Mouse (Mus musculus) liver, embryonic 13.5 days (tissue): Measurements from ENCODE around the gene Plxdc1. TPM values are rescaled to one million over a fixed set of nuclear protein-coding genes. Genes with fewer than 3 reads are reported as not detected.

Source experiments
- ATAC-seq: fragments of 200-750 bp; cut with Nextera tagmentation; 2 replicates; pipeline ENCODE4 v1.8.0; 2017; ENCODE audit warnings: low read depth, mild to moderate bottlenecking, moderate number of reproducible peaks, moderate library complexity
- DNase-seq: peaks from one replicate; pipeline ENCODE4 v3.0.0; 2022
- H3K27ac ChIP-seq: fragments of 300-500 bp; sonication (generic); 2 replicates; pipeline ENCODE4 v1.5.1; 2015; ENCODE audit warnings: moderate library complexity, mild to moderate bottlenecking, inconsistent platforms
- H3K27me3 ChIP-seq: fragments of 300-500 bp; sonication (generic); 2 replicates; pipeline ENCODE4 v1.6.1; 2015; ENCODE audit warnings: mild to moderate bottlenecking, inconsistent platforms
- H3K36me3 ChIP-seq: fragments of 300-500 bp; sonication (generic); 2 replicates; pipeline ENCODE4 v1.6.1; 2015; ENCODE audit warnings: mild to moderate bottlenecking, inconsistent platforms
- H3K4me1 ChIP-seq: fragments of 300-500 bp; sonication (generic); replicated peaks from 2 replicates; pipeline ENCODE4 v1.6.1; 2015; ENCODE audit warnings: inconsistent platforms
- H3K4me2 ChIP-seq: fragments of 300-500 bp; sonication (generic); 2 replicates; pipeline ENCODE4 v1.6.1; 2015; ENCODE audit warnings: inconsistent platforms, mild to moderate bottlenecking, moderate library complexity
- H3K4me3 ChIP-seq: fragments of 300-500 bp; sonication (generic); replicated peaks from 2 replicates; pipeline ENCODE4 v1.5.1; 2015; ENCODE audit warnings: mild to moderate bottlenecking, inconsistent platforms
- H3K9ac ChIP-seq: fragments of 300-500 bp; sonication (generic); 2 replicates; pipeline ENCODE4 v1.6.1; 2015; ENCODE audit warnings: mild to moderate bottlenecking, inconsistent platforms
- H3K9me3 ChIP-seq: fragments of 300-500 bp; sonication (generic); replicated peaks from 2 replicates; pipeline ENCODE4 v1.6.1; 2016; ENCODE audit warnings: inconsistent platforms
- WGBS: fragments of 180-500 bp; shearing (Covaris S2); methylation state at CpG from one replicate; pipeline ENCODE4 v1.1.7; 2015; ENCODE audit not compliant: insufficient replicate concordance; 5-methylcytosine and 5-hydroxymethylcytosine counted together
- polyA plus RNA-seq: library from polyadenylated mRNA; unstranded; fragments of >200 nt; fragmentation: Nextera tagmentation; extraction: Ambion mirVana; gene quantifications from 2 replicates; pipeline ENCODE4 v1.2.1, GENCODE M21; 2015

The Plxdc1 gene
- polyA plus RNA-seq, 1 experiment from 2014 or later: 0.58 TPM

GRCm38 (mm10) chr11:97968385-97968784 lies 17.9 kb downstream of the Plxdc1 start:
- Histone ChIP-seq H3K9ac (no peak overlapping the region), H3K36me3 (no peaks in the 10 kb centered on the region), H3K4me2 (no peak overlapping the region), H3K4me3 (no peak overlapping the region), H3K4me1 (no peaks in the 10 kb centered on the region), H3K9me3 (no peaks in the 10 kb centered on the region), H3K27me3 (peaks cover 36% of the 10 kb centered on the region), H3K27ac (no peak overlapping the region)
- DNase-seq (no peak), ATAC-seq (no peak)
- WGBS: 43% methylated on average over 5 of the region's 5 CpGs

GRCm38 (mm10) chr11:97967114-97967513 lies 19.1 kb downstream of the Plxdc1 start:
- no peak for ATAC-seq
- 51% methylated on average over 2 of the region's 2 CpGs for whole genome bisulfite sequencing
- Histone ChIP-seq H3K9ac (no peak overlapping the region), H3K9me3 (no peaks in the 10 kb centered on the region), H3K4me1 (no peaks in the 10 kb centered on the region), H3K27ac (no peak overlapping the region), H3K27me3 (peaks cover 36% of the 10 kb centered on the region), H3K36me3 (no peaks in the 10 kb centered on the region), H3K4me3 (no peak overlapping the region), H3K4me2 (no peak overlapping the region)
- DNase-seq: no peak

GRCm38 (mm10) chr11:97960907-97961306 lies 25.3 kb downstream of the Plxdc1 start:
- Histone ChIP-seq H3K27ac (no peak overlapping the region), H3K4me3 (no peak overlapping the region), H3K9ac (no peak overlapping the region), H3K4me1 (peaks cover 5% of the 10 kb centered on the region; the same call in 1 of the 2 replicates), H3K27me3 (0 out of 2 replicates have a peak, but pooled peaks cover 8% of the 10 kb centered on the region), H3K4me2 (no peak overlapping the region), H3K36me3 (no peaks in the 10 kb centered on the region), H3K9me3 (no peaks in the 10 kb centered on the region)
- 61% methylated on average over 1 of the region's 1 CpGs for WGBS
- DNase-seq (no peak), ATAC-seq (no peak)

- DNase-seq: no peak
- Histone ChIP-seq H3K9ac (no peak overlapping the region), H3K9me3 (no peaks in the 10 kb centered on the region), H3K4me2 (no peak overlapping the region), H3K36me3 (no peaks in the 10 kb centered on the region), H3K4me3 (no peak overlapping the region), H3K27me3 (no peaks in the 10 kb centered on the region), H3K27ac (no peak overlapping the region), H3K4me1 (peaks cover 16% of the 10 kb centered on the region)
- ATAC-seq: no peak
- 66% methylated on average over 5 of the region's 5 CpGs for WGBS
These were observed 27.0 kb downstream of the Plxdc1 start for GRCm38 (mm10) chr11:97959300-97959680.

GRCm38 (mm10) chr11:97958641-97959299 lies 27.5 kb downstream of the Plxdc1 start:
- DNase-seq (no peak), ATAC-seq (no peak)
- Histone ChIP-seq H3K4me1 (peaks cover 22% of the 10 kb centered on the region), H3K9me3 (no peaks in the 10 kb centered on the region), H3K27ac (no peak overlapping the region), H3K4me2 (no peak overlapping the region), H3K27me3 (no peaks in the 10 kb centered on the region), H3K4me3 (no peak overlapping the region), H3K9ac (no peak overlapping the region), H3K36me3 (no peaks in the 10 kb centered on the region)
- 50% methylated on average over 7 of the region's 7 CpGs for WGBS

GRCm38 (mm10) chr11:97956905-97957560 lies 29.2 kb downstream of the Plxdc1 start:
- Histone ChIP-seq H3K4me3 (no peak overlapping the region), H3K9me3 (no peaks in the 10 kb centered on the region), H3K4me2 (no peak overlapping the region), H3K36me3 (no peaks in the 10 kb centered on the region), H3K9ac (no peak overlapping the region), H3K4me1 (peaks cover 30% of the 10 kb centered on the region), H3K27me3 (no peaks in the 10 kb centered on the region), H3K27ac (no peak overlapping the region)
- no peak for DNase-seq
- ATAC-seq: no peak
- WGBS: 62% methylated on average over 6 of the region's 6 CpGs

- H3K4me1 ChIP-seq: peaks cover 30% of the 10 kb centered on the region
- DNase-seq (no peak), ATAC-seq (no peak)
- no peaks in the 10 kb centered on the region for H3K9me3 ChIP-seq
- H3K4me2 ChIP-seq: no peak overlapping the region
- no peak overlapping the region for H3K9ac ChIP-seq
- no peaks in the 10 kb centered on the region for H3K36me3 ChIP-seq
- no peaks in the 10 kb centered on the region for H3K27me3 ChIP-seq
- WGBS: 61% methylated on average over 4 of the region's 4 CpGs
- H3K27ac ChIP-seq: no peak overlapping the region
- no peak overlapping the region for H3K4me3 ChIP-seq
These were observed 30.3 kb downstream of the Plxdc1 start for GRCm38 (mm10) chr11:97955915-97956314.

GRCm38 (mm10) chr11:97955146-97955902 lies 30.9 kb downstream of the Plxdc1 start:
- Histone ChIP-seq H3K4me3 (no peak overlapping the region), H3K9ac (no peak overlapping the region), H3K36me3 (no peaks in the 10 kb centered on the region), H3K27me3 (no peaks in the 10 kb centered on the region), H3K27ac (no peak overlapping the region), H3K4me2 (no peak overlapping the region), H3K4me1 (peaks cover 33% of the 10 kb centered on the region), H3K9me3 (no peaks in the 10 kb centered on the region)
- DNase-seq: no peak
- 51% methylated on average over 9 of the region's 9 CpGs for WGBS
- no peak for ATAC-seq

GRCm38 (mm10) chr11:97954469-97955141 lies 31.6 kb downstream of the Plxdc1 start:
- Histone ChIP-seq H3K36me3 (no peaks in the 10 kb centered on the region), H3K4me2 (no peak overlapping the region), H3K4me3 (no peak overlapping the region), H3K9ac (no peak overlapping the region), H3K4me1 (peaks cover 40% of the 10 kb centered on the region), H3K9me3 (no peaks in the 10 kb centered on the region), H3K27ac (no peak overlapping the region), H3K27me3 (no peaks in the 10 kb centered on the region)
- DNase-seq (no peak), ATAC-seq (no peak)
- WGBS: 47% methylated on average over 14 of the region's 14 CpGs

- 78% methylated on average over 6 of the region's 6 CpGs for WGBS
- H3K27me3 ChIP-seq: no peaks in the 10 kb centered on the region
- H3K4me3 ChIP-seq: no peak overlapping the region
- peaks cover 44% of the 10 kb centered on the region for H3K4me1 ChIP-seq
- H3K4me2 ChIP-seq: no peak overlapping the region
- H3K9me3 ChIP-seq: no peaks in the 10 kb centered on the region
- ATAC-seq (no peak), DNase-seq (no peak)
- H3K27ac ChIP-seq: no peak overlapping the region
- no peaks in the 10 kb centered on the region for H3K36me3 ChIP-seq
- no peak overlapping the region for H3K9ac ChIP-seq
These were observed 32.3 kb downstream of the Plxdc1 start for GRCm38 (mm10) chr11:97953939-97954275.

GRCm38 (mm10) chr11:97953179-97953938 lies 32.9 kb downstream of the Plxdc1 start:
- no peak for DNase-seq
- H3K9me3 ChIP-seq: no peaks in the 10 kb centered on the region
- no peak overlapping the region for H3K9ac ChIP-seq
- 57% methylated on average over 16 of the region's 16 CpGs for WGBS
- no peak overlapping the region for H3K4me2 ChIP-seq
- H3K27ac ChIP-seq: no peak overlapping the region
- peaks cover 45% of the 10 kb centered on the region for H3K4me1 ChIP-seq
- H3K36me3 ChIP-seq: no peaks in the 10 kb centered on the region
- no peak for ATAC-seq
- H3K4me3 ChIP-seq: no peak overlapping the region
- no peaks in the 10 kb centered on the region for H3K27me3 ChIP-seq
